Mouse (Mus musculus): ENCODE measurements at regions not wholly inside any gene's neighbourhood (a gene's known extent, or its start where the extent isn't known, plus 50 kb on each side); places are given as distances from the start of the nearest gene placed in this dataset.
A peak's percentile ranks its signal among the peaks of the same experiment; 100 is the strongest.

DNA sequence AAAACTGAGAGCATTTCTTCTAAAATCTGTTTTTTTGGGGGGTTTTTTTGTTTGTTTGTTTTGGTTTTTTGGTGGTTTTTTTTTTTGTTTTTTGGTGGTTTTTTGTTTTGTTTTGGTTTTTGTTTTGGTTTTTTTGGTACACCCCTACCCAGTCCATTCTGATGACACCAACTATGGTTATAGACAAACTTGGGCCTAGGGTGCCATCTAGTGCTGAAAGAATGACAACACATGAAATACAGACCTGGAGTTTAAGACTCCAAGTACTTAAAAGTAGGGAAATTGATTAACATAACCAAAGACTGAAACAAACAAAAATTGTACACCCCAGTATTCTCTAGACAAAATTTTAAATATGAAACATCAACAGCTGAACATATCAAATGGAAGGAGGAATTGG, 76.0 kb upstream of the Ano5 start:
- DNase-seq: peak; percentile 30

- no peak for DNase-seq
These were observed 55.7 kb upstream of the Ano5 start for GRCm38 (mm10) chr7:51454989-51455692.

DNA sequence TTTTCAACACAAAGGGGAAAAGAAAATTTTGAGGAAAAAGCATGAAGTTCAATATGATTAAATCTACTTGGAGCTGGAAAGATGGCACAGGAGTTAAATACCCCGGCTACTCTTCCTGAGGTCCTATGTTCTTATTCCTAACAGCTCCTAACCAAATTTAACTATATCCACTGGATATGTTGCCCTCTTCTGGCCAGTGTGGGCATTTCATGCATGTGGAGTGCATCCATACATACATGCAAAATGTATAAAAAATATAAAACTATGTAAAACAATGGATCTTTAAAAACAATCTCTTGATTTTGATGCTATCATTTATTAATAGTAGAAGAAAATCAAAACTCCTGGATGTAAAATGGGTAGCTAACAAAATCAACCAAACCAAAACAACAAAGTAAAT, 52.1 kb upstream of the Ano5 start:
- DNase-seq: peak; percentile 4

Data from kidney, adult 9 months (tissue).